In the genomic region with DNA sequence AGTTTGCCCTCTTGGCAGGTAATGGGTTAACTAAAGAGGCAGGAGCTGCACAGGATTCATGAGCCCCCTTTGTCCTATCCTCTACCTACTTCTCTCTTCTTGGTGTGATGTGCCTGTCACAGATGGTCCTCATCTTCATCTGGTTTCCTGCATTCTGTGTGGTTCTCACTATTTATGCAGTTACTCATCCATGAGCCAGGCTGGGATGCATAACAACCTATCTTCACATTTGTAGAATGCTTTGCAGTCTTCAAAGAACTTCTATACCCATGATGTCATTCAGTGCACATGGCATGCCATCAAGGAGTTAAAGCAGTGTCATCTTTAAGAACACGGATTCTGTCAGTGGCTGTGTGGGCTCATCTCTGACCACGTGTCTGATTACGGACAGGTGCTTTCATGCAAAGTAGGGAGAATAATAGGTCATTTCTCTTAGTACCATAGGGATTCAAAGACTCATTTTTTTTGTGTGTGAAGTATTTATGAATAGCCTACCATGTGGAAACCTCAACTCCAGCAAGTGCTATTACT, we compare ENCODE assay signal across 25 mouse cellular contexts. TPM values are rescaled to one million over a fixed set of nuclear protein-coding genes. Genes with fewer than 3 reads are reported as not detected.
"Had no signal": no experiment of that assay in that cellular context is flagged by ENCODE, and none has a peak within 500 bp of the region (broad histone marks: within the 10 kb centered on the region; RNA-seq: fewer than 3 reads in every experiment).

No protein-coding gene starts in this region.

- H3K4me1 ChIP-seq: liver, embryonic 12.5 days had no signal

- H3K9me3 ChIP-seq: heart, embryonic 10.5 days; heart, embryonic 12.5 days; hindbrain, embryonic 13.5 days; hindbrain, embryonic 15.5 days; kidney, embryonic 15.5 days; limb, embryonic 13.5 days; limb, embryonic 15.5 days; liver, embryonic 12.5 days had no signal

- H3K36me3 ChIP-seq: heart, embryonic 10.5 days; heart, embryonic 12.5 days; hindbrain, embryonic 13.5 days; hindbrain, embryonic 15.5 days; kidney, embryonic 15.5 days; limb, embryonic 13.5 days; limb, embryonic 15.5 days; liver, embryonic 12.5 days had no signal

- H3K9ac ChIP-seq: heart, embryonic 12.5 days; hindbrain, embryonic 13.5 days; hindbrain, embryonic 15.5 days; kidney, embryonic 15.5 days; limb, embryonic 13.5 days; limb, embryonic 15.5 days; liver, embryonic 12.5 days had no signal

- H3K27me3 ChIP-seq: heart, embryonic 12.5 days; limb, embryonic 13.5 days; limb, embryonic 15.5 days; liver, embryonic 12.5 days had no signal

- H3K4me3 ChIP-seq: gastrocnemius, adult 2 months; heart, embryonic 10.5 days; heart, embryonic 12.5 days; hindbrain, embryonic 13.5 days; hindbrain, embryonic 15.5 days; kidney, embryonic 15.5 days; limb, embryonic 13.5 days; limb, embryonic 15.5 days; liver, embryonic 12.5 days had no signal

- H3K4me2 ChIP-seq: heart, embryonic 12.5 days; hindbrain, embryonic 13.5 days; hindbrain, embryonic 15.5 days; kidney, embryonic 15.5 days; limb, embryonic 13.5 days; limb, embryonic 15.5 days; liver, embryonic 12.5 days had no signal

- H3K27ac ChIP-seq: gastrocnemius, adult 2 months; heart, embryonic 10.5 days; hindbrain, embryonic 13.5 days; hindbrain, embryonic 15.5 days; hindbrain, postnatal 0 days; kidney, embryonic 15.5 days; kidney, postnatal 0 days; limb, embryonic 13.5 days; limb, embryonic 15.5 days; liver, embryonic 12.5 days had no signal

- ATAC-seq: hindbrain, postnatal 0 days; intestine, embryonic 16.5 days; liver, embryonic 12.5 days had no signal

- DNase-seq: gastrocnemius, adult 2 months; gastrocnemius, postnatal 10 days; gastrocnemius, postnatal 25 days; heart, adult 18-20 months; heart, postnatal 10 days; heart, postnatal 4 days; kidney, adult 11 months; kidney, adult 9 months; kidney, postnatal 14 days; kidney, postnatal 36 days; layer of hippocampus, adult 9-11 months; layer of hippocampus, postnatal 36 days; left cerebral cortex, postnatal 4 days had no signal

RNA-seq across cellular contexts. Expression of a gene that starts 13.2 kb away (rescaled TPM):
- polyA plus RNA-seq: liver, adult 2 months had no signal
